Mouse (Mus musculus) brown adipose tissue, adult 24 weeks (tissue): Measurements from ENCODE around the gene Pxmp4. TPM values are rescaled to one million over a fixed set of nuclear protein-coding genes. Genes with fewer than 3 reads are reported as not detected.

Source experiments
- H3K27ac ChIP-seq: fragments of 200-500 bp; replicated peaks from 2 replicates; pipeline ENCODE4 v1.5.1; 2012; ENCODE audit warnings: low read depth, mild to moderate bottlenecking, low read length
- H3K4me1 ChIP-seq: fragments of 200-500 bp; 2 replicates; pipeline ENCODE4 v1.6.1; 2012; ENCODE audit warnings: low read length, mixed read lengths; ENCODE audit not compliant: control insufficient read depth, insufficient read depth, insufficient read length
- H3K4me3 ChIP-seq: fragments of 200-500 bp; 2 replicates; pipeline ENCODE4 v1.5.1; 2012; ENCODE audit warnings: low read depth, mild to moderate bottlenecking, low read length, moderate library complexity; ENCODE audit not compliant: insufficient read depth
- polyA plus RNA-seq: library from polyadenylated mRNA; stranded (reverse); fragments of >200 nt; gene quantifications from 2 replicates; pipeline ENCODE4 v1.2.4, GENCODE M21; 2012; ENCODE audit not compliant: missing spikeins, insufficient read depth, insufficient read length

The Pxmp4 gene
- polyA plus RNA-seq, 1 experiment, result 59.3 TPM

DNA sequence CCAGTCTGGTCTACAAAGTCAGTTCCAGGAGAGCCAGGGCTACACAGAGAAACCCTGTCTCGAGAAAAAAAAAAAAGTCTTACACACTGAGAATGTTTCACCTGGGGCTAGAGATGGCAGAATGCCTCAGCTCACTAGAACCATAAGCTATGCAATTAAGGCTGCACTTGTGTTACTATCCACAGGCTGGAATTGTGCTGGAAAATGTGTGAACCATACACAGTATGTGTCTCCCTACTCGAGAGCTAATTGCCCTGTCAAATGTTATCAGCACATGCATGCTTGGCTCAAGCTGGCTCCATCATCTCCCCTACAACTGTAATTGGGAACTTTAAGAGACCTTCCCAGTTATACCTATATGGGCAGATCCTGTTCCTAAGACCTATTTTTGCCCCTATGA is 52.6 kb downstream of the Pxmp4 start:
- no peak overlapping the region for H3K27ac ChIP-seq
- H3K4me1 ChIP-seq, result peaks cover 8% of the 10 kb centered on the region
- H3K4me3 ChIP-seq, result no peak overlapping the region

DNA sequence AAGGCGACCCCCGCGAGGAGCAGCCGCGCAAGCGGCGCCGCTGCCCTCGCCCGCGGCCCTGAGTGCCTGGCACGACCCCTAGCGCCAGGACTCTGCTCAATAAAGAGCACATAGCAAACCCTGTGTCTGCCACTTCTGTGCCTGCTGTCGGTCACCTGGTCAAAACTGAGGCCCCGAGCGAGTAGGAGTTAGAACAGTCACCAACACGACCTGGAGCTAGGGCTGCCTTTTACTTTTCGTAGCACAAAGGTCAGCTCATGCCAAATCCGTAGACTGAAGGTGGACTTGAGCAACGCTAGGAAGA is 53.7 kb downstream of the Pxmp4 start:
- Histone ChIP-seq H3K4me1 (peaks cover 8% of the 10 kb centered on the region), H3K27ac (no peak overlapping the region), H3K4me3 (peak overlapping the region; percentile 46; the same call in 1 of the 2 replicates)

DNA sequence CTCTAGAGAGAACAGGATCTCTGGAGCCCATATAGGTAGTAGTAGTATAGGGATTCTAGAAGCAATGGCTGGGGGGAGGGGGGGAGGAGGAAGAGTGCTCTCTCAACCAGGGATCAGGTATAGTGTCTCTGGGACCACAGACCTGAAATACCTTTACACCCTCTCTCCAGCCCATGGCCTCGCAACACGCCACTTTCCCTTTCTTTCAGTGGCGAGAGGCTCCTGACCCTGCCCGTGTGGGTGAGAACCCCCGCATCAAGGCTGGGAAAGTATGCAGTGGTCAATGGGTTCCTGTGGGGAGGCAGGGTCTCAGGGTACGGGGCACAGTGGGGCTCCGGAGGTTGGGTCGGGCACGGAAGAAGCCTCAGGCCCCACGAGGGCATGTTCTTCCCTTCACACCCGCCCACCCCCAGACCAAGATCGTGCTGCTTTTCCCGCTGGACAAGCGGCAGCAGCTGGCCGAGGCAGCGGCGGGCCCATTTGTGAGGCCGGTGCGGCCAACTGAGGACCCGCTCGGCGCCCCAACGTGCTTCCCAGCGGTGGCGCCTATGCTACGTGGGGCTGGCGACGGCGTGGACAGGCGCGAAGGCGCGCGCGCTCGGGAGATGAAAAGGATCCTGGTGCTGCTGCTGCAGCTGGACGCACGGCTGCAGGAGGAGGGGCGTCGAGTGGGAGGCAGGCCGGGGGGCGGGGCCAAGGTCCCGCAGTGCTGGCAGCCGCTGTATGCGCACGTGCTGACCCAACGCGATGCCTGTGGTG is 54.2 kb downstream of the Pxmp4 start:
- peaks cover 8% of the 10 kb centered on the region for H3K4me1 ChIP-seq
- peak overlapping the region; percentile 46 for H3K4me3 ChIP-seq
- no peak overlapping the region for H3K27ac ChIP-seq

DNA sequence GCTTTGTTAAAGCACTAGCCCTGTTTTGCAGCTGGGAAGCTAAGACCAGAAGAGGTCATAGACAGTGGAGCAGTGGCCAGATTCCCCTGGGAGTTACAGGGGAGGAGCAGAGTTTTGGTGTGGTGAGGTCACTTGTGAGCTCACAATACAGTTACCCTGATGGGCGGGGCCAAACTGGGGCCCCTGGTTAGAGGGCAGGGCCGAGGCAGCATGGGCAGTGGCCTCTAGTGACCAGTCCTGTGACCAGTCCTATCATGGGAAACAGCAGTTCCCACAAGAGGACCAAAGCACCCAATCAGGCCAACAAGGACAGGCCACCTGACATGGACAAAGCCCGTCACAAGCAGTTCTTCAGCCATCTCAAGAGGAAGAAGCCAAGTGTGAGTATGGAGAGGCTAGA is 54.8 kb downstream of the Pxmp4 start:
- no peak overlapping the region for H3K4me3 ChIP-seq
- peaks cover 8% of the 10 kb centered on the region for H3K4me1 ChIP-seq
- H3K27ac ChIP-seq, result no peak overlapping the region

DNA sequence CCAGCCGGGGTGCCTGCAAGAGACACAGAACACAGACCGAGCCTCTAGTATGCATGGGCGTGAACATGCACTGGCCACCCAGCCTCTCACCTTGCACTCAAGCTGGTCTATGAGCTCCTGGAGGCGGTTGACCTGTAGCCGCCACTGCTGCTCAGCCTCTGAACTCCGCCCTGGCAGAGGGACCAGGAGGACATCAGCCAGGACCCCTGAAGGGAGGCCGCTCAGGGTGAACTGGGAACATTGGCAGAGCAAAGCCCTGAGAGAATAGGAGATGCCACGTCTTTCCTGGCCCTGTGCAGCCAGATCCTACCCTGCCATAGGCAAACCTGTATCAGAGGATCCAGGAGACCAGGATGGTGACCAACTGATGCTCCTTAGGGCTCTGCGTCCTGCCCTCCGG is 56.8 kb downstream of the Pxmp4 start, which contains the start of gene 1700003F12Rik:
1700003F12Rik (plus strand) TSS at position 375 of the 400 bp plus-strand sequence.
- Histone ChIP-seq H3K4me1 (peaks cover 2% of the 10 kb centered on the region), H3K4me3 (no peak within 1 kb of the TSS), H3K27ac (no peak within 1 kb of the TSS)

DNA sequence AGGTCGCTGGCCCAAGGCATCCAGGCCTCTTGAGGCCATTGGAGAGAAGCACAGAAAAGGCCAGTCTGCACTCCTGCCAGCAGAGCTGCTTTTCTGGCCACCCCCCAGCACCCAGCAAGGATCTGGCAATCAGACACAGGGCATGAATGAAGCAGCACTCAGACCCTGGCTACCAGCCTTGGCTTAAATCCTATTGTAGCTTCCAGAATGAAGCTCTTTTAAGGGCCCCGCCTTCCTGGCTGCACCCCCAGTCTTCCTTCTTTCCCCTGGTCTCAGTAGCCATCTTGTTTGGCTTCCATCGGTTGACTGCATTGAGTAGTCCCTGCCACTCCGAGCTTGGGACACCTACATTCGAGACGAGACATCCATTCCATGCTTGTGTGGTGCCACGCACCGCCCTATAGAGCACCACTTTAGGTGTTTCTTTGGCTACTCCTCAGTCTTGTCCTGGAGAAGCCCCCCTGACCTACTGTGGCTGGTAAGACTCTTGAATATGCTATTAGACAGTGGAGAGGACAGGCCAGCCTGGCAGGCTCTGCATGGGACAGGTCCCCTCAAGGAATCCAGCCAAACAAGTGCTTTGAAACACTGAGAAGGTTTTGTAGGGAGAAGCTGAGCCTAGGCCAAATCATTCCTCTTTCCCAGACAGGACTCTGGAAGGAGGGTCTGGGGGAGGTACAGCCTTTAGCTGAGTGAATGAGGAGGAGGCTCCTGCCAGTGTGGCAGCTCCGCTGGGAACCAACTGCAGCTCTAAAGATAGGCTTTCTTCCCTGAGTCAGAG is 59.8 kb downstream of the Pxmp4 start:
- no peak overlapping the region for H3K4me3 ChIP-seq
- no peaks in the 10 kb centered on the region for H3K4me1 ChIP-seq
- H3K27ac ChIP-seq, result no peak overlapping the region

DNA sequence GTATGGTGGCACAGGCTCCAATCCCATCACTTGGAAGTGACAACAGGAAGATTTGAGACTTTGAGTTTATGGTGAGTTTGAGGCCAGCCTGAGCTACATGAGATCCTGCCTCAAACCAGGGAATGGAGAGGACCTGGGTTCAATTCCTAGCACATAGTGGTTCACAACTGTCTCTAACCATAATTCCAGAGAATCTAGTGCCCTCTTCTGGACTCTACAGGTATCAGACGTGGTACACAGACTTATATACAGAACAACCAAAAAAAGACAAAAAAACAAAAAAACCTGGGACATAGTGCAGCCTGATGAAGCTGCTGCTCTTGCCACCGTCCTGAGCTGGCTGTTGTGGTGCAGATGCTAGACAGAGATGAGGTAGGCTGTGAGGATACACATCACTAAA is 61.9 kb downstream of the Pxmp4 start:
- no peaks in the 10 kb centered on the region for H3K4me1 ChIP-seq
- H3K4me3 ChIP-seq, result no peak overlapping the region
- no peak overlapping the region for H3K27ac ChIP-seq

DNA sequence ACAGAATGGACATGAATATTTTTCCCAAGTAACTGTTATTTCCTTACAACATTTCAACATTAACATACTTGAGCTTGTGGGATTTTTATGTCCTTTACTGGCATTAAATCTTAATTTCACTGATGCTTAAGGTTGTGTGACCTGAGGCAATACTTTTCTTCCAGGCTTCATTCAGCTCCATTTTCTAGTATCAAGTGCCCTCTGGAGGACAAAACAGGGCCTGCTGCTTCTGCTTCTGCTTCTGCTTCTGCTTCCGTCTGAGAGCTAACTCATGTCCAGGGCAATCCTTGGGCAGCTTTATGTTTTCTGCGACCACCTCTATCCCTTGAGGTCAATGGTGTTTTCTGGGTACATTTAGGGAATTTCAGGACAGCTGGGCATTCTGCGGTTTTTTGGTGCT is 63.8 kb downstream of the Pxmp4 start:
- Histone ChIP-seq H3K4me3 (no peak overlapping the region), H3K4me1 (no peaks in the 10 kb centered on the region), H3K27ac (no peak overlapping the region)

DNA sequence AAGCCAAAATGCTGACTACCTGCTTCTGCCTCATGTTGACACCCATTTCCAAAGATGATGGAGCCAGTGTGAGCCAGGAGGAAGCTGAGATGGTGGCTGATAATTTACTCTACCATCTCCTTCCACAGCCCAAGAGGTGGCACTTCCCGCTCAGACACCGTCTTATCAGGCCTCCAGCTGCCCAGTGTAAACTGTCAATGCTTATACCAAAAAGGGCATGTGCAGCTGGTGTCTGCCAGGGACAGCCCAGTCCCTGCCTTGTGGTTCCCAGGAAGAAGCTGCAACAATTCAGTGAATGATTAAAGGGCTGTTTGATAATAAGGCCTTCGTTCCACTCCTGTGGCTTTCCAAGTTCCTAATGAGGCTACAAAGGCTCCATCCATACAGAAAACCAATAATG is 64.8 kb downstream of the Pxmp4 start:
- Histone ChIP-seq H3K4me3 (no peak overlapping the region), H3K27ac (no peak overlapping the region), H3K4me1 (no peaks in the 10 kb centered on the region)

DNA sequence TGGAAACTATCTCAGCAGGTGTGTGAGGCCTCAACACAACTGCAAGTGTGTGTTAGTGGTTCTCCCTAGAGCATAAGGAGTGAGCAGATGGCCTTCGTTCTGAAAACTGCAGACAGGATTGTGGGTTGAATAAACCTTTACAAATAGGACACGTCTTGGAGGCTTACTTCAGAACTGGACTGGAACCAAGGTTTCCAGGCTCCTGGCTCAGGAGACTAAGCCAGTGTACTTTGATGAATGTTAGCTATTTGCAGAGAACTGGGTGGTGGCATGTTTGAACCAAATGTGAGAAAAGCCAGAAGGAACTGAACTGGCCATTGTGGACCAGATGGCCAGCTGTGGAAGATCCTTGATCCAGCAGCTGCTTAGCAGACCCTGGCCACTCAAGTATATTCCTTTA is 65.2 kb downstream of the Pxmp4 start:
- H3K27ac ChIP-seq, result no peak overlapping the region
- no peaks in the 10 kb centered on the region for H3K4me1 ChIP-seq
- H3K4me3 ChIP-seq, result no peak overlapping the region

Other genes with a start within 250 kb of the Pxmp4 start
- 7.1 and 12.7 TPM in 2 replicates for gene Cdk5rap1, start 230.7 kb downstream of the Pxmp4 start, polyA plus RNA-seq
- gene Snta1, start 195.6 kb downstream of the Pxmp4 start, polyA plus RNA-seq, result 17.1 and 29.6 TPM in 2 replicates
- gene Cbfa2t2, start 167.2 kb downstream of the Pxmp4 start, polyA plus RNA-seq, result 6.9 and 7.9 TPM in 2 replicates
- not detected in 2 replicates for gene 1700003F12Rik, start 56.6 kb downstream of the Pxmp4 start, polyA plus RNA-seq
- not detected in 2 replicates for gene Actl10, start 51.9 kb downstream of the Pxmp4 start, polyA plus RNA-seq
- not detected in 2 replicates for gene Necab3, start 44.8 kb downstream of the Pxmp4 start, polyA plus RNA-seq
- gene E2f1, start 33.8 kb downstream of the Pxmp4 start, polyA plus RNA-seq, result 0.63 and 1.3 TPM in 2 replicates
- 0.71 and 0.88 TPM in 2 replicates for gene Zfp341, start 9.6 kb upstream of the Pxmp4 start, polyA plus RNA-seq
- not detected in 2 replicates for gene 4930519P11Rik, start 9.7 kb upstream of the Pxmp4 start, polyA plus RNA-seq
- 108 TPM in 2 replicates for gene Chmp4b, start 48.0 kb upstream of the Pxmp4 start, polyA plus RNA-seq
- not detected in 2 replicates for gene Gm14214, start 166.3 kb upstream of the Pxmp4 start, polyA plus RNA-seq
- gene Raly, start 187.4 kb upstream of the Pxmp4 start, polyA plus RNA-seq, result 51.8 and 60.5 TPM in 2 replicates
- gene a, start 187.7 kb upstream of the Pxmp4 start, polyA plus RNA-seq, result not detected in 2 replicates